Mouse (Mus musculus) liver, embryonic 15.5 days (tissue): ENCODE results near the gene Serpinb1c. TPM values are rescaled to one million over a fixed set of nuclear protein-coding genes. Genes with fewer than 3 reads are reported as not detected.

ENCODE experiments used
- ATAC-seq: fragments of 200-750 bp; cut with Nextera tagmentation; 2 replicates; pipeline ENCODE4 v1.8.0; 2017; ENCODE audit warnings: moderate number of reproducible peaks, mild to moderate bottlenecking, moderate library complexity; ENCODE audit not compliant: insufficient read depth
- H3K27ac ChIP-seq: fragments of 300-500 bp; sonication (generic); replicated peaks from 2 replicates; pipeline ENCODE4 v1.5.1; 2015; ENCODE audit warnings: mild to moderate bottlenecking, inconsistent platforms
- H3K27me3 ChIP-seq: fragments of 300-500 bp; sonication (generic); 2 replicates; pipeline ENCODE4 v1.6.1; 2015; ENCODE audit warnings: mild to moderate bottlenecking, inconsistent platforms
- H3K36me3 ChIP-seq: fragments of 300-500 bp; sonication (generic); replicated peaks from 2 replicates; pipeline ENCODE4 v1.6.1; 2015; ENCODE audit warnings: moderate library complexity, mild to moderate bottlenecking, inconsistent platforms
- H3K4me1 ChIP-seq: fragments of 300-500 bp; sonication (generic); replicated peaks from 2 replicates; pipeline ENCODE4 v1.6.1; 2015; ENCODE audit warnings: inconsistent platforms
- H3K4me2 ChIP-seq: fragments of 300-500 bp; sonication (generic); 2 replicates; pipeline ENCODE4 v1.6.1; 2015; ENCODE audit warnings: moderate library complexity, mild to moderate bottlenecking, inconsistent platforms
- H3K4me3 ChIP-seq: fragments of 300-500 bp; sonication (generic); replicated peaks from 2 replicates; pipeline ENCODE4 v1.5.1; 2015; ENCODE audit warnings: mild to moderate bottlenecking, inconsistent platforms
- H3K9ac ChIP-seq: fragments of 300-500 bp; sonication (generic); 2 replicates; pipeline ENCODE4 v1.6.1; 2015; ENCODE audit warnings: moderate library complexity, mild to moderate bottlenecking, inconsistent platforms
- H3K9me3 ChIP-seq: fragments of 300-500 bp; sonication (generic); replicated peaks from 2 replicates; pipeline ENCODE4 v1.6.1; 2016; ENCODE audit warnings: inconsistent platforms
- WGBS: fragments of 180-500 bp; shearing (Covaris S2); methylation state at CpG from one replicate; pipeline ENCODE4 v1.1.7; 2015; ENCODE audit warnings: mixed read lengths; ENCODE audit not compliant: insufficient replicate concordance; 5-methylcytosine and 5-hydroxymethylcytosine counted together
- polyA plus RNA-seq: library from polyadenylated mRNA; unstranded; fragments of >200 nt; fragmentation: Nextera tagmentation; extraction: Ambion mirVana; gene quantifications from 2 replicates; pipeline ENCODE4 v1.2.1, GENCODE M21; 2015

Gene Serpinb1c
- polyA plus RNA-seq, 1 experiment from 2014 or later = not detected

GRCm38 (mm10) chr13:32841349-32841748 lies 56.7 kb downstream of the Serpinb1c start:
- Histone ChIP-seq H3K4me2 (no peak overlapping the region), H3K9ac (no peak overlapping the region), H3K27me3 (no peaks in the 10 kb centered on the region), H3K9me3 (no peaks in the 10 kb centered on the region), H3K4me3 (no peak overlapping the region), H3K4me1 (no peaks in the 10 kb centered on the region), H3K27ac (no peak overlapping the region), H3K36me3 (no peaks in the 10 kb centered on the region)
- no peak for ATAC-seq
- 62% methylated on average over 3 of the region's 3 CpGs for WGBS

- no peak overlapping the region for H3K4me3 ChIP-seq
- no peaks in the 10 kb centered on the region for H3K4me1 ChIP-seq
- no peak overlapping the region for H3K27ac ChIP-seq
- no peaks in the 10 kb centered on the region for H3K27me3 ChIP-seq
- ATAC-seq = no peak
- H3K9ac ChIP-seq = no peak overlapping the region
- H3K4me2 ChIP-seq = no peak overlapping the region
- no peaks in the 10 kb centered on the region for H3K9me3 ChIP-seq
- 5% methylated on average over 1 of the region's 1 CpGs for whole genome bisulfite sequencing
- H3K36me3 ChIP-seq = no peaks in the 10 kb centered on the region
Measured at GRCm38 (mm10) chr13:32839314-32839713, 58.7 kb downstream of the Serpinb1c start.

- H3K27me3 ChIP-seq = no peaks in the 10 kb centered on the region
- ATAC-seq = no peak
- 74% methylated on average over 5 of the region's 5 CpGs for WGBS
Measured at GRCm38 (mm10) chr13:32834513-32834912, 63.5 kb downstream of the Serpinb1c start.

GRCm38 (mm10) chr13:32833237-32833636 lies 64.8 kb downstream of the Serpinb1c start:
- no peak overlapping the region for H3K4me3 ChIP-seq
- no peaks in the 10 kb centered on the region for H3K4me1 ChIP-seq
- no peak overlapping the region for H3K9ac ChIP-seq
- 21% methylated on average over 6 of the region's 6 CpGs for WGBS
- H3K27ac ChIP-seq = no peak overlapping the region
- no peaks in the 10 kb centered on the region for H3K36me3 ChIP-seq
- ATAC-seq = no peak
- H3K4me2 ChIP-seq = no peak overlapping the region
- no peaks in the 10 kb centered on the region for H3K9me3 ChIP-seq
- no peaks in the 10 kb centered on the region for H3K27me3 ChIP-seq

More at GRCm38 (mm10) chr13:32834513-32834912, 63.5 kb downstream of the Serpinb1c start:
- Histone ChIP-seq H3K27ac (no peak overlapping the region), H3K9ac (no peak overlapping the region), H3K4me3 (no peak overlapping the region), H3K4me1 (no peaks in the 10 kb centered on the region), H3K9me3 (no peaks in the 10 kb centered on the region), H3K4me2 (no peak overlapping the region), H3K36me3 (no peaks in the 10 kb centered on the region)

GRCm38 (mm10) chr13:32832776-32833175 lies 65.2 kb downstream of the Serpinb1c start:
- H3K27ac ChIP-seq = no peak overlapping the region

GRCm38 (mm10) chr13:32831505-32832273 lies 66.3 kb downstream of the Serpinb1c start:
- H3K4me3 ChIP-seq = no peak overlapping the region
- no peak overlapping the region for H3K27ac ChIP-seq
- no peak for ATAC-seq
- H3K4me2 ChIP-seq = no peak overlapping the region
- H3K36me3 ChIP-seq = no peaks in the 10 kb centered on the region
- no peaks in the 10 kb centered on the region for H3K9me3 ChIP-seq
- H3K4me1 ChIP-seq = peaks cover 7% of the 10 kb centered on the region
- H3K27me3 ChIP-seq = no peaks in the 10 kb centered on the region
- WGBS = 45% methylated on average over 3 of the region's 3 CpGs
- no peak overlapping the region for H3K9ac ChIP-seq

More at GRCm38 (mm10) chr13:32832776-32833175, 65.2 kb downstream of the Serpinb1c start:
- peaks cover 3% of the 10 kb centered on the region for H3K4me1 ChIP-seq
- no peak overlapping the region for H3K4me2 ChIP-seq
- no peak overlapping the region for H3K4me3 ChIP-seq
- ATAC-seq = no peak
- no peaks in the 10 kb centered on the region for H3K9me3 ChIP-seq
- WGBS = 33% methylated on average over 3 of the region's 3 CpGs
- H3K9ac ChIP-seq = no peak overlapping the region
- H3K27me3 ChIP-seq = no peaks in the 10 kb centered on the region
- no peaks in the 10 kb centered on the region for H3K36me3 ChIP-seq

Other genes with a start within 250 kb of the Serpinb1c start
- gene Mylk4, start 114.3 kb downstream of the Serpinb1c start, polyA plus RNA-seq = 0.22 and 0.44 TPM in 2 replicates
- gene Wrnip1, start 96.2 kb downstream of the Serpinb1c start, polyA plus RNA-seq = 10.3 and 15.2 TPM in 2 replicates
- gene D930007J09Rik, start 95.4 kb downstream of the Serpinb1c start, polyA plus RNA-seq = not detected in 2 replicates
- 36.4 and 44.1 TPM in 2 replicates for gene Serpinb1a, start 47.0 kb downstream of the Serpinb1c start, polyA plus RNA-seq
- 4.6 and 5.4 TPM in 2 replicates for gene Serpinb6b, start 67.0 kb upstream of the Serpinb1c start, polyA plus RNA-seq
- 1.8 and 1.9 TPM in 2 replicates for gene Serpinb9, start 105.0 kb upstream of the Serpinb1c start, polyA plus RNA-seq
- not detected in 2 replicates for gene Serpinb9b, start 129.2 kb upstream of the Serpinb1c start, polyA plus RNA-seq
- 0.07 TPM in 1 of 2 replicates, not detected in the other for gene Serpinb1b, start 180.4 kb upstream of the Serpinb1c start, polyA plus RNA-seq